Mouse (Mus musculus) cerebellum, adult 2 months (tissue): Measurements from ENCODE around the gene Ppp1r21. TPM values are rescaled to one million over a fixed set of nuclear protein-coding genes. Genes with fewer than 3 reads are reported as not detected.

Source experiments
- DNase-seq, 2 experiments: peaks; one replicate each; pipeline ENCODE4 v3.0.0; 2021
- H3K27ac ChIP-seq: fragments of 200-500 bp; 2 replicates; pipeline ENCODE4 v1.5.1; 2012; ENCODE audit warnings: low read length, control low read depth, inconsistent platforms; ENCODE audit not compliant: insufficient read depth
- H3K27me3 ChIP-seq: fragments of 200-500 bp; 2 replicates; pipeline ENCODE4 v1.6.1; 2012; ENCODE audit warnings: inconsistent platforms, mild to moderate bottlenecking, low read length, moderate library complexity; ENCODE audit not compliant: control insufficient read depth, insufficient read depth
- H3K4me1 ChIP-seq: fragments of 200-500 bp; 2 replicates; pipeline ENCODE4 v1.6.1; 2011; ENCODE audit warnings: low read length; ENCODE audit not compliant: control insufficient read depth, insufficient read depth
- H3K4me3 ChIP-seq: fragments of 200-500 bp; replicated peaks from 2 replicates; pipeline ENCODE3; 2011; ENCODE audit warnings: mild to moderate bottlenecking, low read depth, low read length, control low read depth; ENCODE audit not compliant: insufficient read depth
- CTCF ChIP-seq: fragments of 200-500 bp; IDR thresholded peaks from 2 replicates; pipeline ENCODE4 v1.5.1; 2011; ENCODE audit warnings: low read depth, mild to moderate bottlenecking, control low read depth, low read length, moderate library complexity, borderline replicate concordance; ENCODE audit not compliant: insufficient read depth
- POLR2A ChIP-seq: fragments of 200-500 bp; IDR thresholded peaks from 2 replicates; pipeline ENCODE4 v1.6.1; 2011; ENCODE audit warnings: low read length, control low read depth, borderline replicate concordance; ENCODE audit not compliant: insufficient read depth
- WGBS: fragments of 180-500 bp; shearing (Covaris S2); methylation state at CpG from one replicate; pipeline ENCODE4 v1.1.7; 2018; 5-methylcytosine and 5-hydroxymethylcytosine counted together
- polyA plus RNA-seq: library from polyadenylated mRNA; depleted of rRNA; stranded (reverse); fragments of >200 nt; gene quantifications from 2 replicates; pipeline ENCODE4 v1.2.3, GENCODE M21; 2012

Ppp1r21 gene
- polyA plus RNA-seq, 1 experiment, result 84.8 TPM

DNA sequence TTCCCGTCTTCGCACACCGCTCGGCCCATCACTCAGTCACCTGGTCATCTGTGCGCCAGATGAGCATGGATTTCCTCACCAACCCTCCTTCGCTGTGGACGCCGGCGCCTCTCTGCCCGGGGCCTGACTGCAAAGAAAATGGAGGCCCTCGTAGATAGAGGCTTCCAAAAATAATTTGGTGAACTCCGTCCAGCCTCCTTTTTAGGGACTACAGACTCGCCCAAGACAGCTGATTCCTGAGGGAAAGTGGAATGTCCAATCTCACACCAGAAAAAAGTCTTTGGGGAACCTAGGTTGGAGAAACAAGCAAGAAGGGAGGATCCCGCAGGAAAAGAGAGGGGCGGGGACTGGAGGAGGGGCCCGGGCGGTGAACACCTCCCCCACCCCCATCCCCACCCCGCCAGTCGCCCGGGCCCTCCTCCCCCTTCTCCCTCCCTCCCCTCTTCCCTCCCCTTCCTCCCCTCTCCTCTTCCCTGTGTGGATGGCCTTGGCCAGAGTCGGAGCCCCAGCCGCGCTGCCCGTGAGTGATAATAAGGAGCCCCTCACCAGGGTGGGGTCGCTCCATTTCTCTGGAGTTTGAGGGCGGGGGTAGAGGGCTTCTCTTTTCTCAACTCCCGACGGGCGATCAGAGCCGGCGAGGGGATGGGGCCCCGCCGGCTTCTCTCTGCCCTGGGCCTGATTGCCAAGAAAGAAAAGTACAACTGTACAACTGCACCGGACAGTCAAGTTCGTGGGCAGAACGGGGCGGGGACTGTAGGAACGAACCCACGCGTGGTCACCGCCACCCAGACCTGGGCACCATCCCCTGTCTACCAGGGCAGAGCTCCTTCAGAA, 67.5 kb downstream of the Ppp1r21 start, which contains the start of gene Ston1:
Ston1 (plus strand) TSS at position 463 of the 834 bp plus-strand sequence.
- Histone ChIP-seq H3K4me3 (peak within 1 kb of the TSS; percentile 50), H3K27me3 (no peaks in the 10 kb centered on the region), H3K27ac (no peak within 1 kb of the TSS), H3K4me1 (0 out of 2 replicates have a peak, but pooled peaks cover 3% of the 10 kb centered on the region)
- peak; percentile 65 to 67 for DNase-seq
- 2% methylated on average over 41 of the region's 41 CpGs for WGBS
- TF ChIP-seq CTCF (no peak; the same call in 1 of the 2 replicates), POLR2A (no peak)

DNA sequence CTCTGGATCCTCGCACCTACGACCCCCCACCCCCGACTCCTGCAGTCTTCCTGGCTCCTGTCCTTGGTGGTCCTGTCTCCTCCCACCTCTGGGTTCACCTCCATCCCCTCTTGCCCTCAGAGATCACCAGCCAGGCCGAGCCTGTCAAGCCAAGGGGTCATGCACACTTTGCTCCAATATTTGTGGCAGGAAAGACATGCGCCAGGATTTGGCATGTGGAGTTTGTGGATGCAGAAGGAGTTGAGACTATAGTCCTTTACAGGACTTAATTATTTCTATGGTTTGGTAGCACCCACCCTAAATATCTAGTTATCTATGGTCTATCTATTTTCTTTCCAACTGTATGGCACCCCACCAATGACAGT, 68.1 kb downstream of the Ppp1r21 start:
- no peaks in the 10 kb centered on the region for H3K27me3 ChIP-seq
- TF ChIP-seq POLR2A (no peak), CTCF (no peak)
- WGBS, result 29% methylated on average over 5 of the region's 5 CpGs
- peak overlapping the region; percentile 50 for H3K4me3 ChIP-seq
- H3K27ac ChIP-seq, result no peak overlapping the region
- H3K4me1 ChIP-seq, result 0 out of 2 replicates have a peak, but pooled peaks cover 3% of the 10 kb centered on the region
- no peak for DNase-seq

DNA sequence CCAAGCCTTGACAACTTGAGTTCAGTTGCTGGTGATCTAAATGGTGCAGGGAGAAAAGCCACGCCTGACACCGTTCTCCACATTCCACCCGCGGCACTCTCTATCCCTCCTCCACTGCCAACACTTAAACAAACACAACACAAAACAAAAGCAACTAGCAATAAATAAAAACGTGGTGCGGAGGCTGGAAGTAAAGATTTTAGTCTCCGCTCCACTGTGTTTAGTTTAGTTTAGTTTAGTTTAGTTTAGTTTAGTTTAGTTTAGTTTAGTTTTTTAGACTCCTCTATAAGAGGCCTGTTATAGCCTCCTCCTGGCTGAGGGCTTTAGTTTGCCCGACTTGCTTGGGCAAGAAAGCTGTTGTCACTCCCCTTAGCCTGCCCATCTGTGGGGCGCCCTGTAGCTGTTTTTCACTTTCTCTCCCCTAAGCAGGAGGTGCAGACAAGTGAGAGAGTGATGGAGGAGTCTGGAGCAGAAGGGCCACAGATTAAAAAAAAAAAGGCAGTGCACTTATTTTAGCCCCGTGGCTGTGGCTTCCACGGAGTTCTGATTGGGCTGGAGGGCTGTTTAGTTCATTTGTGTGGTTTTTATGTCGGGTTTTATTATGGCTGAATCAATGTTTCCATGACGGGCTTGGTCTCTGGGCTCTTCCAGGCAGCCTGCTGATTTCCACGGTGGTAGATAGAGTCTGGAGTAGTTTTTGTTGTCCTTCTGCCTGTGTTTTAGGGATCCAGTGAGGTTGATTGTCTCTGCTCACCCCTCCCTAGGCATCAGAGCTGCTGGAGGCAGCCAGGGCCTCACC, 68.9 kb downstream of the Ppp1r21 start:
- no peak for DNase-seq
- no peak overlapping the region for H3K4me3 ChIP-seq
- WGBS, result 54% methylated on average over 14 of the region's 14 CpGs
- no peak overlapping the region for H3K27ac ChIP-seq
- H3K4me1 ChIP-seq, result 0 out of 2 replicates have a peak, but pooled peaks cover 3% of the 10 kb centered on the region
- no peaks in the 10 kb centered on the region for H3K27me3 ChIP-seq
- TF ChIP-seq CTCF, result no peak
- no peak for TF ChIP-seq POLR2A

DNA sequence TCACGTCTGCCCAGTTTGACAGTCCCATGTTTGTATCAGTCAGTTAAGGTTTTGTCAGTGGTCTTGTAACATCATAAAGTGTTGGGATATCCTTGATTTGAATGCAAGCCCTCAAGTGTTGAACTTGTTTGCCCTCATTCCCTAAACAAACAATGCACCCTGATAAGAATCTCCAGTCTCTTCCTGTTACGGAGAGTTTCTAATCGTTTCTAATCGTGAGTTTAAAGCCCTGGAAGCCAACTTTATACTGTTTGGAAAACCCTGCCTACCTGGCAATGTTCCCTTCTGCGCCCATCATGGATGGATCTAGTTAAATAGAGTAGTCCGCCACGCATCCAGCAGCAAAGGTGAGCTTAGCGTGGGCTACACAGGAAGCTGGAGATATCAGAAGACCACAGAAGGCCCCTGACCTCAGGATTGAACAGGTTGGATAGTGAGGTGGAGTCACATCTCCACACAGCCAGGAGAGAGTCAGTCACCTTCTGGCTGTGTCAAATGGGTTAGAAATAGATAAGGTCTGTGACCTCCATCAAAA, 70.6 kb downstream of the Ppp1r21 start:
- Histone ChIP-seq H3K27ac (no peak overlapping the region), H3K4me3 (no peak overlapping the region), H3K4me1 (0 out of 2 replicates have a peak, but pooled peaks cover 3% of the 10 kb centered on the region), H3K27me3 (no peaks in the 10 kb centered on the region)
- DNase-seq, result no peak
- no peak for TF ChIP-seq CTCF
- no peak for TF ChIP-seq POLR2A
- 87% methylated on average over 8 of the region's 8 CpGs for WGBS

DNA sequence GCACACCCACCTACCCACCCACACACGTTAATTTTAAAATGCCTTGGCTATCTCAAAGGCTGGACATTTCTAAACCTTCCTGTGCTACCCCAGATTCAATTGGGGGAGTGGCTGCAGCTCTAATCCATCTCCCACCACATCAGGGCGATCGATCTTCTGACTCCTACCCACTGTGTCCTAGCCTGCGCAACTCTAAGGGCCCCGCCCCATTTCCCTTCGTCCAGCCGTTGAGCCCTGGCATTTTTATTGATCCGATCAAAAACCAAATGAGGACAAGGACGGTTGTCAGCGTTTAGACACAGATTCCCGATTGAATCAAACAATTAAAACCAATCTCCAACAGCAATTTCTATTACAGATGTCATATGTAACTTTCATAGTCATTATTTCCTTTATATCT, 74.0 kb downstream of the Ppp1r21 start:
- Histone ChIP-seq H3K27me3 (no peaks in the 10 kb centered on the region), H3K27ac (no peak overlapping the region), H3K4me1 (no peaks in the 10 kb centered on the region), H3K4me3 (no peak overlapping the region)
- 91% methylated on average over 11 of the region's 11 CpGs for WGBS
- no peak for TF ChIP-seq POLR2A
- TF ChIP-seq CTCF, result no peak
- no peak for DNase-seq

DNA sequence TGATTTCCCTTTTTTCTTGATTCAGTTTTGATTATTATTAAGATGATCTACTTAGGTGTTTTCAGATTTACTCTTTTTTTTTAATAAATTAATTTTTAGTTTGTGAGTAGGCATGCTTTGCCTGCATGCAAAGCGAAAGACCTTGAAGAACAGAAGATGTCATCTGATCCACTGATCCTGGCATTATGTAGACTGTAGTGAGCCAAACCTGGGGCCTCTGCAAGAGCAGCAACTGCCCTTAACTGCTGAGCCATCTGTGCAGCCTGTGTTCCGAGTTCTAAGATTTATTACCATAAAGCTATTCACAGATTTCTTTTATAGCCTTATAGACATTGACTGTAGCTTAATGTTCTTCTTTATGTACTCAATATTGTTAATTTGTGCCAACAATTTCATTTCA, 76.1 kb downstream of the Ppp1r21 start:
- H3K4me1 ChIP-seq, result no peaks in the 10 kb centered on the region
- H3K4me3 ChIP-seq, result no peak overlapping the region
- no peak overlapping the region for H3K27ac ChIP-seq
- 26% methylated on average over 2 of the region's 2 CpGs for WGBS
- no peaks in the 10 kb centered on the region for H3K27me3 ChIP-seq
- no peak for DNase-seq
- TF ChIP-seq POLR2A, result no peak
- TF ChIP-seq CTCF, result no peak

DNA sequence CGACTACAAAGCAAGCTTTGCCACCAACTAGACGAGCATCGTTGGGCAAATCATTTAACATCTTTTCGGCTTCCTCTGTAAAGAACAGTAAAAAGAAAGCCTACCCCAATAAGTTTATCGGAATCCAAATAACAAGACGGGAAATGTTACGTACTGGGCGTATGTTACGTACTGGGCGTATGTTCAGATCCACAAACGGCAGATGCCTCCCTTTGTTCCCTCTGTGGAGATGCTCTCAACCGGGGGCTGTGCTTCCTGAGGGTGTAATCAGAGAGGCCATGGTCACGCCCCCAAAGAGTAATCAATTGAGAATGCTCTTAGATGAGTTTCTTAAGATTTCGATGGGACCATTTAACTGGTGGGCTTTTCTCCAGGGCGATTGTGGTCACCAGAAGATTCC, 79.4 kb downstream of the Ppp1r21 start:
- Histone ChIP-seq H3K27ac (no peak overlapping the region), H3K27me3 (no peaks in the 10 kb centered on the region), H3K4me3 (no peak overlapping the region), H3K4me1 (no peaks in the 10 kb centered on the region)
- DNase-seq, result no peak
- TF ChIP-seq CTCF (no peak), POLR2A (no peak)
- 80% methylated on average over 15 of the region's 15 CpGs for WGBS
